In the genomic region with DNA sequence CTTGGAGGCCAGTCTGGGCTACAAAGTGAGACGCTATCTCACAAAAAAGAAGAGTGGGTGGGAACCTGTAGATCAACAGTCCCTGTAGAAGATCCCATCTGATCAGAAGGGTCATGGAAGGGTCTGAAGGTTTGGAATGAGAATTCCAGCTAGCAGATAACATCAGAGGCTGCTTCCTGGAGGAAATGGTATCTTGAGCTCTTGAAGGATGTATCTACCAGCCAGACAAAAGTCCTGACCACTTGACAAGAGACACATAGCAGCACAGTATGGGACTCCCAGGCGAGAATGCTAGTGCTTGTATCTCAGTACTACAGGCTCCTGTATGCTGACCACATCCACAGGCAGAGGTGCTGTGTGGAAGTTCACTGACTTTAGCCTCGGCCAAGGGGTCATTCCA, we compare ENCODE assay signal across 31 mouse cellular contexts. TPM values are rescaled to one million over a fixed set of nuclear protein-coding genes. Genes with fewer than 3 reads are reported as not detected.
DNase-seq lines count a peak whose midpoint lies in the region; ATAC-seq and TF ChIP-seq lines count a peak whose summit lies in the region.
"Had no signal": no experiment of that assay in that cellular context is flagged by ENCODE, and none has a peak within 500 bp of the region (broad histone marks: within the 10 kb centered on the region; RNA-seq: fewer than 3 reads in every experiment).

No protein-coding gene starts in this region.

- no peak for TF ChIP-seq POLR2A in heart, adult 2 months (IDR thresholded peaks at IDR 0.05; ENCODE audit: insufficient read depth, low read depth, low read length)

- H3K36me3 ChIP-seq in heart, adult 2 months (ENCODE audit: control insufficient read depth, insufficient read depth, low read length), result peaks cover 10% of the 10 kb centered on the region; the same call in 1 of the 2 replicates
- H3K36me3 ChIP-seq in liver, embryonic 11.5 days (ENCODE audit: control insufficient read depth, insufficient read depth, low read length), result no peaks in the 10 kb centered on the region
- H3K36me3 ChIP-seq in heart, embryonic 14.5 days (ENCODE audit: control insufficient read depth, insufficient read depth, low read length), result peaks cover 8% of the 10 kb centered on the region; the same call in 1 of the 2 replicates
- H3K36me3 ChIP-seq: intestine, embryonic 15.5 days; limb, embryonic 13.5 days had no signal

- peak; percentile 10 to 20 for DNase-seq in heart, adult 2 months
- DNase-seq in heart, adult 9 months (ENCODE audit: low spot score in 2 of 2), result no peak
- DNase-seq in liver, result peak; percentile 0
- no peak for DNase-seq in liver, embryonic 11.5 days (ENCODE audit: low spot score)
- peak; percentile 4 to 9 for DNase-seq in heart, postnatal 36 days
- DNase-seq in ovary, postnatal 10 days (ENCODE audit: low spot score), result no peak
- DNase-seq: adrenal gland, postnatal 25 days; cerebellum, adult 8-10 months; gastrocnemius, postnatal 10 days; kidney, postnatal 36 days; lung, embryonic 14.5 days; lung, postnatal 4 days; right cerebral cortex, postnatal 14 days had no signal

- peaks cover 37% of the 10 kb centered on the region for H3K4me1 ChIP-seq in heart, adult 2 months (ENCODE audit: control insufficient read depth, insufficient read depth, low read length)
- H3K4me1 ChIP-seq in liver, embryonic 11.5 days (replicated peaks; ENCODE audit: control insufficient read depth, insufficient read depth, low read length), result 0 out of 2 replicates have a peak, but pooled peaks cover 7% of the 10 kb centered on the region
- peaks cover 35 to 65% of the 10 kb centered on the region in 2 experiments for H3K4me1 ChIP-seq in heart, embryonic 14.5 days (ENCODE audit: control insufficient read depth in 2 of 2, insufficient read depth in 2 of 2, low read length in 2 of 2)

- H3K4me2 ChIP-seq in liver, embryonic 11.5 days, result no peak overlapping the region
- peak overlapping the region; percentile 70 for H3K4me2 ChIP-seq in heart, embryonic 14.5 days (ENCODE audit: low read length)
- H3K4me2 ChIP-seq: intestine, embryonic 15.5 days; lung, embryonic 14.5 days; midbrain, embryonic 11.5 days had no signal

- no peaks in the 10 kb centered on the region for H3K9me3 ChIP-seq in liver, embryonic 11.5 days (ENCODE audit: control insufficient read depth, low read length)
- no peaks in the 10 kb centered on the region for H3K9me3 ChIP-seq in heart, embryonic 14.5 days (ENCODE audit: control insufficient read depth, low read length)
- H3K9me3 ChIP-seq: intestine, embryonic 15.5 days had no signal

- no peak overlapping the region for H3K9ac ChIP-seq in heart, adult 2 months (ENCODE audit: low read depth, low read length)
- no peak overlapping the region for H3K9ac ChIP-seq in liver, embryonic 11.5 days (ENCODE audit: low read depth, low read length)
- peak overlapping the region; percentile 100 for H3K9ac ChIP-seq in heart, embryonic 14.5 days (ENCODE audit: low read length)
- H3K9ac ChIP-seq: intestine, embryonic 15.5 days; limb, embryonic 13.5 days; liver, embryonic 14.5 days; lung, embryonic 14.5 days had no signal

- no peak for TF ChIP-seq CTCF in heart, adult 2 months (IDR thresholded peaks at IDR 0.05)

- 34% methylated on average over 3 of the region's 3 CpGs for WGBS in heart, adult 2 months
- 51% methylated on average over 3 of the region's 3 CpGs for WGBS in liver, embryonic 11.5 days
- WGBS in heart, embryonic 14.5 days, result 21% methylated on average over 3 of the region's 3 CpGs

- no peak overlapping the region for H3K4me3 ChIP-seq in heart, adult 2 months
- H3K4me3 ChIP-seq in liver, embryonic 11.5 days (ENCODE audit: low read depth, low read length), result no peak overlapping the region
- peak overlapping the region in 1 of 2 experiments; percentile 95; a peak in 3 of 4 replicates for H3K4me3 ChIP-seq in heart, embryonic 14.5 days (ENCODE audit: control insufficient read depth in 1 of 2, insufficient read depth in 1 of 2, low read depth in 1 of 2, low read length in 2 of 2)
- H3K4me3 ChIP-seq: intestine, embryonic 15.5 days; limb, embryonic 13.5 days had no signal

- H3K79me2 ChIP-seq in heart, adult 2 months (replicated peaks; ENCODE audit: control insufficient read depth, insufficient read depth, low read length), result peaks cover 2% of the 10 kb centered on the region

- no peak for TF ChIP-seq EP300 in heart, adult 2 months (IDR thresholded peaks at IDR 0.05; ENCODE audit: insufficient read depth, low read depth, low read length)

- no peaks in the 10 kb centered on the region for H3K27me3 ChIP-seq in heart, adult 2 months (ENCODE audit: control insufficient read depth, insufficient read depth, low read length)
- peaks cover 19% of the 10 kb centered on the region for H3K27me3 ChIP-seq in liver, embryonic 11.5 days (replicated peaks; ENCODE audit: control insufficient read depth, insufficient read depth, low read length)
- no peaks in the 10 kb centered on the region for H3K27me3 ChIP-seq in heart, embryonic 14.5 days (ENCODE audit: control insufficient read depth, insufficient read depth, low read length)
- H3K27me3 ChIP-seq: intestine, embryonic 15.5 days; limb, embryonic 13.5 days had no signal

- ATAC-seq in liver, embryonic 11.5 days (replicated peaks; ENCODE audit: low FRiP score), result no peak
- ATAC-seq in heart, embryonic 14.5 days (ENCODE audit: insufficient number of reproducible peaks, insufficient read depth, low FRiP score, low read depth), result no peak
- ATAC-seq: forebrain, embryonic 14.5 days; hindbrain, embryonic 16.5 days; intestine, embryonic 15.5 days had no signal

- intact Hi-C loops in heart, adult 2 months (cut with DNase I), result no loop called here
- intact Hi-C loops in heart, postnatal 36 days (cut with DNase I), result loop anchor here (2.0 kb wide), 1 partner anchor 14 kb away; no protein-coding TSS in a partner anchor

- H3K27ac ChIP-seq in heart, adult 2 months, result peak overlapping the region; percentile 80
- H3K27ac ChIP-seq in liver, embryonic 11.5 days (ENCODE audit: low read depth, low read length), result no peak overlapping the region
- H3K27ac ChIP-seq in heart, embryonic 14.5 days (replicated peaks in 1 of 2; ENCODE audit: control insufficient read depth in 1 of 2, insufficient read depth in 1 of 2, low read depth in 2 of 2, low read length in 2 of 2), result peak overlapping the region; percentile 98 to 99
- H3K27ac ChIP-seq: intestine, embryonic 15.5 days; limb, embryonic 13.5 days; liver, embryonic 14.5 days; stomach, postnatal 0 days had no signal

RNA-seq across cellular contexts. Expression of a gene that starts 2.6 kb away (rescaled TPM):
- total RNA-seq in heart, adult 2 months (2021), result 10 to 100 TPM; 63.5 to 75.5 TPM
- 32.9 and 44.2 TPM in 2 replicates for polyA plus RNA-seq in heart, adult 2 months (2012; rRNA removed)
- polyA plus RNA-seq in liver, embryonic 11.5 days (2014; fragmentation: Nextera tagmentation; extraction: Ambion mirVana), result 26.5 and 29.1 TPM in 2 replicates
- 151 and 161 TPM in 2 replicates for polyA plus RNA-seq in heart, embryonic 14.5 days (2014; fragmentation: Nextera tagmentation; extraction: Ambion mirVana)
- 10 to 100 TPM; 69.1 to 80.9 TPM for total RNA-seq in heart, postnatal 36 days (2021)

RNA-seq across cellular contexts. Expression of a gene that starts 31.6 kb away (rescaled TPM):
- 1 to 10 TPM; 1.7 to 2.6 TPM for total RNA-seq in heart, adult 2 months (2021)
- polyA plus RNA-seq in heart, adult 2 months (2012; rRNA removed), result 1.4 and 2.3 TPM in 2 replicates
- 3.6 and 5.0 TPM in 2 replicates for polyA plus RNA-seq in liver, embryonic 11.5 days (2014; fragmentation: Nextera tagmentation; extraction: Ambion mirVana)
- polyA plus RNA-seq in heart, embryonic 14.5 days (2014; fragmentation: Nextera tagmentation; extraction: Ambion mirVana), result 2.5 and 2.7 TPM in 2 replicates
- 1 to 10 TPM; 2.0 to 2.1 TPM for total RNA-seq in heart, postnatal 36 days (2021)
- total RNA-seq: adrenal gland, postnatal 25 days; gastrocnemius, postnatal 10 days; left cerebral cortex, adult 18-20 months; midbrain, postnatal 0 days had no signal
- polyA plus RNA-seq: brain, embryonic 14.5 days; midbrain, embryonic 11.5 days had no signal

RNA-seq across cellular contexts. Expression of a gene that starts 48.2 kb away (rescaled TPM):
- not detected for total RNA-seq in heart, adult 2 months (2021)
- not detected in 2 replicates for polyA plus RNA-seq in heart, adult 2 months (2012; rRNA removed)
- not detected in 2 replicates for polyA plus RNA-seq in liver, embryonic 11.5 days (2014; fragmentation: Nextera tagmentation; extraction: Ambion mirVana)
- not detected in 2 replicates for polyA plus RNA-seq in heart, embryonic 14.5 days (2014; fragmentation: Nextera tagmentation; extraction: Ambion mirVana)
- not detected for total RNA-seq in heart, postnatal 36 days (2021)
- total RNA-seq: adrenal gland, postnatal 25 days; ES-E14; gastrocnemius, postnatal 10 days; heart, postnatal 10 days; left cerebral cortex, adult 18-20 months; left cerebral cortex, postnatal 25 days; midbrain, postnatal 0 days had no signal
- polyA plus RNA-seq: brain, embryonic 14.5 days; embryonic facial prominence, embryonic 14.5 days; forebrain, embryonic 14.5 days; frontal cortex, adult 2 months; hindbrain, embryonic 16.5 days; intestine, embryonic 15.5 days; kidney, embryonic 14.5 days; limb, embryonic 13.5 days; liver, embryonic 14.5 days; lung, embryonic 14.5 days; midbrain, embryonic 11.5 days; midbrain, postnatal 0 days; stomach, postnatal 0 days; urinary bladder, adult 2 months had no signal

Comparison
In these comparisons a context has a peak if more than half of its experiments do, and no peak if none do; other contexts are left out.
1. DNase-seq: peak in heart, adult 2 months (2 of 2), liver (single experiment) and heart, postnatal 36 days (2 of 2); none in heart, adult 9 months (0 of 2), liver, embryonic 11.5 days (single experiment) and ovary, postnatal 10 days (single experiment).